Mouse (Mus musculus) testis, postnatal 10 days (tissue): ENCODE data around the gene Polk.

ENCODE experiments used
- DNase-seq: peaks from one replicate; pipeline ENCODE4 v3.0.0; 2021; ENCODE audit warnings: low spot score

The Polk gene

GRCm38 (mm10) chr13:96528776-96529175 lies 13.6 kb downstream of the Polk start:
- DNase-seq: no peak

- no peak for DNase-seq
Observed at GRCm38 (mm10) chr13:96527856-96528255, 14.5 kb downstream of the Polk start.

- DNase-seq: no peak
Observed at GRCm38 (mm10) chr13:96527022-96527421, 15.4 kb downstream of the Polk start.

GRCm38 (mm10) chr13:96521294-96521693 lies 21.1 kb downstream of the Polk start:
- no peak for DNase-seq

- DNase-seq: no peak
Observed at GRCm38 (mm10) chr13:96517335-96517734, 25.0 kb downstream of the Polk start.

- no peak for DNase-seq
Observed at GRCm38 (mm10) chr13:96516249-96516648, 26.1 kb downstream of the Polk start.

- no peak for DNase-seq
Observed at GRCm38 (mm10) chr13:96514154-96514942, 28.0 kb downstream of the Polk start.

GRCm38 (mm10) chr13:96511893-96512292 lies 30.5 kb downstream of the Polk start:
- DNase-seq: no peak

GRCm38 (mm10) chr13:96511262-96511661 lies 31.1 kb downstream of the Polk start:
- DNase-seq: no peak

GRCm38 (mm10) chr13:96510635-96511034 lies 31.7 kb downstream of the Polk start:
- no peak for DNase-seq

GRCm38 (mm10) chr13:96507541-96507940 lies 34.8 kb downstream of the Polk start:
- no peak for DNase-seq

- no peak for DNase-seq
Observed at GRCm38 (mm10) chr13:96506313-96506712, 36.1 kb downstream of the Polk start.

- DNase-seq: no peak
Observed at GRCm38 (mm10) chr13:96505661-96506060, 36.7 kb downstream of the Polk start.

- no peak for DNase-seq
Observed at GRCm38 (mm10) chr13:96499891-96500290, 42.5 kb downstream of the Polk start.

- DNase-seq: no peak
Observed at GRCm38 (mm10) chr13:96496630-96497029, 45.7 kb downstream of the Polk start.

- DNase-seq: no peak
Observed at GRCm38 (mm10) chr13:96490433-96490832, 51.9 kb downstream of the Polk start, which contains the start of gene Gm17622. Gm17622 (plus strand) TSS chr13:96490733.

- DNase-seq: no peak
Observed at GRCm38 (mm10) chr13:96487968-96488367, 54.4 kb downstream of the Polk start.

GRCm38 (mm10) chr13:96487230-96487629 lies 55.1 kb downstream of the Polk start:
- no peak for DNase-seq

- DNase-seq: no peak
Observed at GRCm38 (mm10) chr13:96478991-96479390, 63.4 kb downstream of the Polk start.

- no peak for DNase-seq
Observed at GRCm38 (mm10) chr13:96477226-96477625, 65.2 kb downstream of the Polk start.

GRCm38 (mm10) chr13:96470957-96471356 lies 71.4 kb downstream of the Polk start, which contains the start of gene Ankdd1b:
Ankdd1b (minus strand) TSS chr13:96471198.
- DNase-seq: no peak

GRCm38 (mm10) chr13:96470556-96470955 lies 71.8 kb downstream of the Polk start:
- no peak for DNase-seq

GRCm38 (mm10) chr13:96468678-96469077 lies 73.7 kb downstream of the Polk start:
- DNase-seq: no peak

GRCm38 (mm10) chr13:96465315-96465714 lies 77.1 kb downstream of the Polk start:
- peak; percentile 57 for DNase-seq
